Mouse (Mus musculus) heart, adult 2 months (tissue): ENCODE results near the gene Lipa.

ENCODE experiments used
- CTCF ChIP-seq: fragments of 200-600 bp; IDR thresholded peaks from 2 replicates; pipeline ENCODE4 v1.8.1; 2022; ENCODE audit warnings: antibody characterized with exemption, mild to moderate bottlenecking, moderate library complexity
- EP300 ChIP-seq: fragments of 200-500 bp; IDR thresholded peaks from 2 replicates; pipeline ENCODE4 v1.6.1; 2011; ENCODE audit warnings: low read depth, low read length, control low read depth; ENCODE audit not compliant: insufficient read depth
- POLR2A ChIP-seq: fragments of 200-500 bp; IDR thresholded peaks from 2 replicates; pipeline ENCODE4 v1.6.1; 2011; ENCODE audit warnings: mild to moderate bottlenecking, low read depth, low read length, control low read depth; ENCODE audit not compliant: insufficient read depth

GRCm38 (mm10) chr19:34464453-34464852 is 62.8 kb downstream of the Lipa start:
- TF ChIP-seq POLR2A = no peak
- TF ChIP-seq CTCF = no peak
- TF ChIP-seq EP300 = no peak
